Mouse (Mus musculus) hindbrain, embryonic 12.5 days (tissue): ENCODE measurements around the gene Nfkbid. TPM values are rescaled to one million over a fixed set of nuclear protein-coding genes. Genes with fewer than 3 reads are reported as not detected.

Source experiments
- ATAC-seq: fragments of 200-750 bp; cut with Nextera tagmentation; 2 replicates; pipeline ENCODE4 v1.8.0; 2017; ENCODE audit warnings: moderate TSS enrichment; ENCODE audit not compliant: low FRiP score
- H3K27ac ChIP-seq: fragments of 300-500 bp; sonication (generic); 2 replicates; pipeline ENCODE4 v1.5.1; 2016; ENCODE audit warnings: mild to moderate bottlenecking
- H3K27me3 ChIP-seq: fragments of 300-500 bp; sonication (generic); 2 replicates; pipeline ENCODE4 v1.6.1; 2016; ENCODE audit warnings: mild to moderate bottlenecking
- H3K36me3 ChIP-seq: fragments of 300-500 bp; sonication (generic); 2 replicates; pipeline ENCODE4 v1.6.1; 2016; ENCODE audit warnings: mild to moderate bottlenecking
- H3K4me1 ChIP-seq: fragments of 300-500 bp; sonication (generic); 2 replicates; pipeline ENCODE4 v1.6.1; 2016
- H3K4me2 ChIP-seq: fragments of 300-500 bp; sonication (generic); replicated peaks from 2 replicates; pipeline ENCODE4 v1.6.1; 2016; ENCODE audit warnings: mild to moderate bottlenecking
- H3K4me3 ChIP-seq: fragments of 300-500 bp; sonication (generic); 2 replicates; pipeline ENCODE4 v1.5.1; 2016; ENCODE audit warnings: mild to moderate bottlenecking
- H3K9ac ChIP-seq: fragments of 300-500 bp; sonication (generic); 2 replicates; pipeline ENCODE4 v1.6.1; 2016; ENCODE audit warnings: mild to moderate bottlenecking, moderate library complexity
- H3K9me3 ChIP-seq: fragments of 300-500 bp; sonication (generic); replicated peaks from 2 replicates; pipeline ENCODE4 v1.6.1; 2016; ENCODE audit warnings: mild to moderate bottlenecking
- WGBS: fragments of 180-500 bp; shearing (Covaris S2); methylation state at CpG from one replicate; pipeline ENCODE4 v1.1.7; 2016; 5-methylcytosine and 5-hydroxymethylcytosine counted together
- polyA plus RNA-seq: library from polyadenylated mRNA; unstranded; fragments of >200 nt; fragmentation: Nextera tagmentation; extraction: Ambion mirVana; gene quantifications from 2 replicates; pipeline ENCODE4 v1.2.1, GENCODE M21; 2016

Nfkbid gene
- polyA plus RNA-seq, 1 experiment from 2014 or later, result 1.3 TPM

- Histone ChIP-seq H3K36me3 (no peaks in the 10 kb centered on the region), H3K9me3 (no peaks in the 10 kb centered on the region), H3K27me3 (peaks cover 12% of the 10 kb centered on the region; the same call in 1 of the 2 replicates), H3K4me3 (peak overlapping the region; percentile 32), H3K9ac (0 out of 2 replicates have a peak overlapping the region, but pooled peaks have one; percentile 38), H3K4me1 (peaks cover 9% of the 10 kb centered on the region), H3K4me2 (peak overlapping the region; percentile 54), H3K27ac (no peak overlapping the region)
- ATAC-seq, result peak; percentile 58
- 10% methylated on average over 31 of the region's 32 CpGs for WGBS
These were observed 56.2 kb downstream of the Nfkbid start for GRCm38 (mm10) chr7:30477415-30478381.

Other genes starting within 250 kb of the Nfkbid start
- 3.5 and 3.6 TPM in 2 replicates for gene Cox7a1, start 237.6 kb upstream of the Nfkbid start, polyA plus RNA-seq
- 78.0 and 80.0 TPM in 2 replicates for gene Capns1, start 222.9 kb upstream of the Nfkbid start, polyA plus RNA-seq
- 135 and 149 TPM in 2 replicates for gene Polr2i, start 189.8 kb upstream of the Nfkbid start, polyA plus RNA-seq
- gene Tbcb, start 189.5 kb upstream of the Nfkbid start, polyA plus RNA-seq, result 272 and 275 TPM in 2 replicates
- gene Ovol3, start 186.0 kb upstream of the Nfkbid start, polyA plus RNA-seq, result not detected in 2 replicates
- 0.48 and 0.77 TPM in 2 replicates for gene Thap8, start 141.6 kb upstream of the Nfkbid start, polyA plus RNA-seq
- 7.2 and 7.4 TPM in 2 replicates for gene Wdr62, start 141.3 kb upstream of the Nfkbid start, polyA plus RNA-seq
- gene Clip3, start 130.0 kb upstream of the Nfkbid start, polyA plus RNA-seq, result 74.8 and 88.1 TPM in 2 replicates
- 87.1 and 93.5 TPM in 2 replicates for gene Alkbh6, start 113.0 kb upstream of the Nfkbid start, polyA plus RNA-seq
- gene Syne4, start 106.9 kb upstream of the Nfkbid start, polyA plus RNA-seq, result 36.9 and 39.2 TPM in 2 replicates
- gene E130208F15Rik, start 100.0 kb upstream of the Nfkbid start, polyA plus RNA-seq, result 0.33 and 0.49 TPM in 2 replicates
- gene Sdhaf1, start 97.8 kb upstream of the Nfkbid start, polyA plus RNA-seq, result 22.3 and 23.4 TPM in 2 replicates
- 9.3 and 10.1 TPM in 2 replicates for gene Lrfn3, start 59.0 kb upstream of the Nfkbid start, polyA plus RNA-seq
- 17.7 and 19.7 TPM in 2 replicates for gene Tyrobp, start 8.0 kb upstream of the Nfkbid start, polyA plus RNA-seq
- gene Hcst, start 1.9 kb upstream of the Nfkbid start, polyA plus RNA-seq, result 0.57 and 0.86 TPM in 2 replicates
- gene Aplp1, start 23.8 kb downstream of the Nfkbid start, polyA plus RNA-seq, result 348 and 365 TPM in 2 replicates
- 16.1 and 23.9 TPM in 2 replicates for gene Kirrel2, start 36.0 kb downstream of the Nfkbid start, polyA plus RNA-seq
- 3.8 and 5.2 TPM in 2 replicates for gene Nphs1, start 36.6 kb downstream of the Nfkbid start, polyA plus RNA-seq
- not detected in 2 replicates for gene Prodh2, start 71.9 kb downstream of the Nfkbid start, polyA plus RNA-seq
- 88.6 and 98.9 TPM in 2 replicates for gene Arhgap33, start 113.3 kb downstream of the Nfkbid start, polyA plus RNA-seq
- gene Hspb6, start 130.4 kb downstream of the Nfkbid start, polyA plus RNA-seq, result 5.7 and 7.1 TPM in 2 replicates
- gene Proser3, start 130.6 kb downstream of the Nfkbid start, polyA plus RNA-seq, result 11.3 and 12.6 TPM in 2 replicates
- gene Lin37, start 138.1 kb downstream of the Nfkbid start, polyA plus RNA-seq, result 52.4 and 55.2 TPM in 2 replicates
- gene U2af1l4, start 141.6 kb downstream of the Nfkbid start, polyA plus RNA-seq, result 80.6 and 87.5 TPM in 2 replicates
- 18.1 and 19.5 TPM in 2 replicates for gene Gm49396, start 141.6 kb downstream of the Nfkbid start, polyA plus RNA-seq
- gene Psenen, start 141.9 kb downstream of the Nfkbid start, polyA plus RNA-seq, result 128 and 139 TPM in 2 replicates
- gene Igflr1, start 143.7 kb downstream of the Nfkbid start, polyA plus RNA-seq, result 4.2 and 6.3 TPM in 2 replicates
- 8.8 and 9.9 TPM in 2 replicates for gene Kmt2b, start 167.0 kb downstream of the Nfkbid start, polyA plus RNA-seq
- 0.17 and 0.39 TPM in 2 replicates for gene Zbtb32, start 177.2 kb downstream of the Nfkbid start, polyA plus RNA-seq
- gene Upk1a, start 191.1 kb downstream of the Nfkbid start, polyA plus RNA-seq, result 0.21 and 0.35 TPM in 2 replicates
- gene Cox6b1, start 204.4 kb downstream of the Nfkbid start, polyA plus RNA-seq, result 737 and 880 TPM in 2 replicates
- not detected in 2 replicates for gene Etv2, start 214.1 kb downstream of the Nfkbid start, polyA plus RNA-seq
- 153 and 160 TPM in 2 replicates for gene Rbm42, start 228.6 kb downstream of the Nfkbid start, polyA plus RNA-seq
- gene Haus5, start 243.3 kb downstream of the Nfkbid start, polyA plus RNA-seq, result 35.4 and 38.4 TPM in 2 replicates
- gene Pmis2, start 249.9 kb downstream of the Nfkbid start, polyA plus RNA-seq, result not detected in 2 replicates